Mouse (Mus musculus) left cerebral cortex, adult 9 months (tissue): ENCODE measurements around the gene Adamts18.

Experiments
- DNase-seq, 2 experiments: peaks; one replicate each; pipeline ENCODE4 v3.0.0; 2022; ENCODE audit warnings: low spot score in 2 of 2

The Adamts18 gene

DNA sequence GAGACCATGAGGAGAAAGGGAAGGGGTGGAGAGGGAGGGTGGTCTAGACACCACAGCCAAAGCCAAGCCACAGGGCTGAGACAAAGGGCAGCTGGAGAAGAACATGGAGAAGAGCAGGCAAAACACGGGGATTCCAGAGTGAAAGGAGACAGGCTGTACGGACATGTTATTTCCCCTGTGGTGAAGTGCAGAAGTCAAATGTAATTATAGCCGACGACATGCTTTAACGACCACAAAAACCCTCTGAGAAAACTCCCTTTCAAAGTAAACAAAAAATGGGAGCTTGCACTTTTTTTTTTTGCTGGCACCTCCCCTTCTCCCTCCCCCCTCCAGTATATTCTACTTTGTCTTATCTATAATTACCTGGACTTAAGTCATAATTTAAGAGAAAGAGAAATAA is 92.7 kb downstream of the Adamts18 start:
- no peak for DNase-seq

GRCm38 (mm10) chr8:113753153-113753552 is 95.4 kb downstream of the Adamts18 start:
- no peak for DNase-seq

- DNase-seq: no peak
Measured at GRCm38 (mm10) chr8:113752349-113752748, 96.2 kb downstream of the Adamts18 start.

GRCm38 (mm10) chr8:113735496-113736060 is 113.0 kb downstream of the Adamts18 start:
- no peak for DNase-seq

DNA sequence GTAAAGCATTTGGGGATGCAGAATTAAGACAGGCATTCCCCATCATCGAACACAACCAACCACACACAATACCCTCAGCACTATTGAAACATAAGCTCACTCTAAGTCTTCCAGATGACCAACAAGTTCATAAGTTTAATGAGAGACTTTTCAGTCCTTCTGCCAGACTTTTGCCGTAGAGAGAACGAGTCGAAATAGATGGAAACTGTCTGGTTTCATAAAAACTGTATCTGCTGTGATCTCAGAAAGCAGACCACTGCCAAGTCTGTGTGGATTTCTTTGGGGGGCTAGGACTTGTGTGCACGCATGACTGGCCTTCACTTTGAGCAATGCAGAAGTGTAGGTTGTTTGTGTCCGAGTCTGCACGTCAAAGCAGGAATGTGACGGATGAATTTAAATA is 123.2 kb downstream of the Adamts18 start:
- DNase-seq: no peak

DNA sequence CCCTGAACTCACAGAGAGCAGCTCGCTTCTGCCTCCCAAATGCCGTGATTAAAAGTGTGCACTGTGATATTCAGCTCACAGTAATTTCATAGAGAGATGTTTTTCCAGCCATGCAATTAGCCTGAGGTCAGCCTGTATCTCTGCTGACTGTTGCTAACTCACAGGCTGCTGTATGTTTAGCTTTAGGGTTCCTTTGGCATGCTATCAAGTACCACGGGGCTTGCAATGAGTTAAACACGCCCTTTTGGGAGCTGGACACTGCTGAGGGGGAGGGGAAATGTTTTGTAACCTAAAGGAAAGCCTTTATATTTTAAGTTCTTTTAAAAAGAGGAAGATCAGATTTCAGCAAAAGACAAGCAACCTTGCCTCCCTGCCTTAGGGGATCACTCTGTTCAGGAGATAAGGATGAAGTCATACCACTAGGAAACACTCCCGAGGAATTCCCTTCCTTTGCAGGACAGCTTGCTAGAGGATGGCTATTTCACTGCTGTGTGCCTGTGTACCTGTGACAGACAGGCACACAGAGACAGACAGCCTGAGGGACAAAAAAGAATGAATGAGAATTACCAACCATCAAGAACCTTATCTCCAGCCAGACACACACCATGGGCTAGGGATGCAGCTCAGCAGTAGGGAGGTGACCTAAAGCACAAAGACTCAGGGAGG is 124.5 kb downstream of the Adamts18 start:
- no peak for DNase-seq

GRCm38 (mm10) chr8:113721459-113721858 is 127.1 kb downstream of the Adamts18 start:
- peak in 1 of 2 experiments; percentile 5 for DNase-seq

GRCm38 (mm10) chr8:113704968-113705367 is 143.6 kb downstream of the Adamts18 start:
- no peak for DNase-seq

DNA sequence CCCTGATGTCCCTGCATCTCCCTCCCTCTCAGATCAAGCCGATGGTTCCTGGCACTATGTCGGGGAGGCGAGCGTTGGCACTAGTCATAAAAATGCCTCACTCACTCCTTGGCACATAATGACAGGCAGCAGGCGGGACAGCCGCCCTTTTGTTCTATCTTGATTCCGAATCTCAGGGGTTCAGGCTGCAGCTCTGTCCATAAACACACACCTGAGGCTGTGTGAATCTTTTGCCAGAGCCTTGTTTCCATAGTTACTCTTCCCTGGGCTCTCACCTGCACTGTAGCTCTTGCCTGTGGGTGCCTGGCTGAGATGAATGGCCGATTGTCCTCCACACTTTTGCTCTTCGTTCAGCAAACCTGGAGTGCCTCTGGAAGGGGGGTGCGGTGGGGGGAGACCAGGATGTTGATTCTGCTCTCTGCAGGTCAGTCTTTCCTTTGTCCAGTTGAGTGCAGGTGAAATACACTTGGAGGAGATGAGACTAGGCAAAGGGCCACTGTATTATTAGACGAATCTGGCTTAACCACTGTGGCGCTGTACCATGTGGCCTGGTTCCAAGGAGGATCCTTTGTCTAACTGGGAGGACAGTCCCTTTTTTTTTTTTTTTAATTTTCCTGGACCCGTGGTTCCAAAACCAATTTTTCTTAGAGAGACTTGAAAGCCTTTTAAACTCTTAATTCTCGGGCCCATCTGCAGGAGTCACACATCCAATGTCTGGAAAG is 156.8 kb downstream of the Adamts18 start:
- no peak for DNase-seq

GRCm38 (mm10) chr8:113688543-113688915 is 160.0 kb downstream of the Adamts18 start:
- no peak for DNase-seq

DNA sequence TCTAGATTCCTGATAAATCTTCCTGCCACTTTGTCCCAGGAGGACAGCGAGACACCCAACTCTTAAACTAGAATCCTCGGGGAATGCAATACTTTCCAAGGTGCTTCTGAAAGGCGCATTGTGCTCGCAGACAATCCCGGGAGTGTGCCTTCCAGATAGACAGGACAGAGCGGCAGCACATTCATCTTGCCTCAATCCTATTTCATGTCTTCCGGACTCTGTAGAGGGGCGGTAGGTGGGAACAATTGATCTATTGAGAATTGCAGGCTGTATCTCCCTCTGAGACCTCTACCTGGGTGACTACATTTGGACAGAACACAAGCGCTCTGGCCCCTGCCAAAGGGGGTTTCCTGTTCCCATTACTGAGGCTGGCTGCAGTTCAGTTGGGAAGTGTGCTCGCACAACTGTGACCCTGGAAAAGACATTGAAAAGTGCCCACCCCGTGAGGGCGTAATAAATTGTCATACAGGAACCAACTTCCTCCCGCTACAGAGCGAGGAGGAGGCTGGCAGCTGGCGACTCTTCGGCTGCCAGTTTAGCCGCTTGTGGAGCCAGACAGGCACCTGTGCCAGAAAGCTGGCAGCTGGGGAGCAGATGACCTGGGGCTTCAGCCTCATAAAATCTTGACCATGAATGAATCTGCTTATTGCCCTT is 160.5 kb downstream of the Adamts18 start:
- DNase-seq: no peak

DNA sequence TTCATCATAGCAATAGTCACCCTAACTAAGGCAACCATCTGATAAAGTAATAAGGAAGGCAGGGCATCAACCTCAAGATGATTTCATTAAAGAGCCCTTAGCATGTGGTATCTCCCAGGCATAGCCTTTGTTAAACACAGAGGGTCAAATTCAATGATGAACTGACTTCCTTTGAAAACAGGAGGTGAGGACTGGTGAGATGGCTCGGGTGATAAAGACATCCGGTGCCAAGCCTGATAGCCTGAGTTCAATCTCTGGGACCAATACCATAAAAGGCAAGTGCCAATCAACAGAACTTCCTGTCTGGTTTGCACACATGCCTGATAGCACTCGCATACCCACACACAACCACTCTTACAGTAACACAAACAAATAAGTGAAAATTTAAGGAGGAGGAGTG is 169.2 kb downstream of the Adamts18 start:
- DNase-seq: no peak

- no peak for DNase-seq
Measured at GRCm38 (mm10) chr8:113676811-113677210, 171.7 kb downstream of the Adamts18 start.

- no peak for DNase-seq
Measured at GRCm38 (mm10) chr8:113675281-113675680, 173.3 kb downstream of the Adamts18 start.

GRCm38 (mm10) chr8:113674611-113675010 is 173.9 kb downstream of the Adamts18 start:
- no peak for DNase-seq

DNA sequence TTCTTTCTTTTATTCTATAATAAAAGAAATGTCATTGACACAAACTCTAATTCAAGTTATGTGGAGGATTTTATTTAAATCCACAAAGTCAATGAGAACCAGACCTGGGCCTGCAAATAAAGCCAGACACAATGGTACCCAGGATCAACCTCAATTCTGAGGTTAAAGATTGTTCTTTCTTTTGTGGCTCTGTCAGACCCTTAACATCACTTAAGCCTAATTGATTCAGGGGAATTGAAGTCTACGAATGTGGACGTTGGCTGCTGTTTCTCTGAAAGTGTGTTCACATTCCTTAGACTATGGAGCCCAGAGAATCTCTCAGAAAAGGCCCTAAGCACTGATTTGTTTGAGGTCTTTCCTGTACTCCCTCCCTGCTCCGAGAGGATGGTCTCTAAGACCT is 175.2 kb downstream of the Adamts18 start:
- no peak for DNase-seq

DNA sequence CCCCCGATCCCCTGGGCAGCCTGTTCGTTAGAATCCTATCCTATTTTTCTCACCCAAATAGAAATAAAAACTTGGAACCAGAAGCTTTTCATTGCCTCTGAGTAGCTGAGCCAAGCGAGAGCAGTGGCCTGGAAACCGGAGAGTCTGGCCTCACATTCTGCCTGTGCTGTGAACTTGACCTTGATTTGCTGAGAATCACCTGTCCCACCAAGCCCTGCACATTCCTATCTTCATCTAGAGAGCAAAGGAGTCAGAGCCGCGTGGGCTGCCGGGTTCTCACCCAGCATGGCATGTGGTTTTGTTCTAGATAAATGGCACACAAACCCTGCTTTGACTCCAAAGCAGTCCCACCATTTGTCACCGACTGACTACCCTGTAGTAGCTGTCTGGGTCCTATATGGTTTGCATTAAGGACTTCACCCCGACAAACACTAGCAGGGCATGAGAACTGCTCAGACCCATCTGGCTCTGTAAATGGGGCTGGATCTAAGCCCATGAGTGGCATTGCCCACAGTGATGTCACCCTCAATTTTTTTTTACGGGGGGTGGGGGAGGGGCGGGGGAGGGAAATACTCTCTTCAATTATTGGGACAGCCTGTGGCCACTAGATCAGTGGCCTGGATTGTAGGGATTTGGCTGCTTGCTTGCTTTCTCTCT is 175.8 kb downstream of the Adamts18 start:
- DNase-seq: no peak

GRCm38 (mm10) chr8:113669924-113670323 is 178.6 kb downstream of the Adamts18 start:
- DNase-seq: no peak

- DNase-seq: no peak
Measured at GRCm38 (mm10) chr8:113666714-113667432, 181.7 kb downstream of the Adamts18 start.

DNA sequence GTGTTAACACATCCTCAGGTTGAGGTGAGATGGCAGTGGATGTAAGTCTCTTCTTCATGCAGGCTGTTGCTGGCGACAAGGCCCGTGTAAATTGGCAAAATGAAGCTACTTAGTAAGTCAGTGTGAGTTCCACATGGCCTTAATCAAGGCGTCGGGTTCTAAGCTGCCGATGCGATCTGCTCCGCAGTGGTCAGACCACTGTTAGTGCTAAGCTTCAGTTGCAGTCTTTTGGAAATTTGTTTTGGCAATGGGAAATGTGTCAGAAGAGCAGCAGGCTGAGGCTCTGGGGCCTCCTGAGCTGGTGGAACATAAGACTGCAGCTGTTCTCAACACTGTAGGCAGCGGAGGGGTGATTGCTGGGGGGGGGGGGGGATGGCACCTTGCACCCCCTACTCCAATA is 182.6 kb downstream of the Adamts18 start:
- no peak for DNase-seq

- no peak for DNase-seq
Measured at GRCm38 (mm10) chr8:113665036-113665435, 183.5 kb downstream of the Adamts18 start.
